ENCODE assay signal across 10 mouse cellular contexts in genomic region chr6:100197102-100197501, GRCm38 (mm10).
A peak's percentile ranks its signal among the peaks of the same experiment; 100 is the strongest.
DNase-seq lines count a peak whose midpoint lies in the region; ATAC-seq and TF ChIP-seq lines count a peak whose summit lies in the region.
"Had no signal": no experiment of that assay in that cellular context is flagged by ENCODE, and none has a peak within 500 bp of the region (broad histone marks: within the 10 kb centered on the region; RNA-seq: fewer than 3 reads in every experiment).

No protein-coding gene starts in this region.

- ATAC-seq in kidney, embryonic 16.5 days (ENCODE audit: low FRiP score, low TSS enrichment) = no peak
- peak; percentile 46 for ATAC-seq in lung, postnatal 0 days

- H3K4me1 ChIP-seq in kidney, embryonic 16.5 days (ENCODE audit: insufficient read depth, low read length) = peaks cover 46% of the 10 kb centered on the region
- H3K4me1 ChIP-seq in lung, postnatal 0 days (ENCODE audit: insufficient read depth, low read depth, low read length) = peaks cover 21% of the 10 kb centered on the region

- H3K4me2 ChIP-seq in kidney, embryonic 16.5 days (replicated peaks; ENCODE audit: low read depth, low read length) = no peak overlapping the region
- no peak overlapping the region for H3K4me2 ChIP-seq in lung, postnatal 0 days (replicated peaks; ENCODE audit: low read depth, low read length)

- H3K27me3 ChIP-seq in kidney, embryonic 16.5 days (ENCODE audit: insufficient read depth, low read length) = no peaks in the 10 kb centered on the region
- no peaks in the 10 kb centered on the region for H3K27me3 ChIP-seq in lung, postnatal 0 days (replicated peaks; ENCODE audit: insufficient read depth, low read length)

- no peak overlapping the region for H3K4me3 ChIP-seq in kidney, embryonic 16.5 days (ENCODE audit: low read length)
- H3K4me3 ChIP-seq in lung, postnatal 0 days (ENCODE audit: low read depth, low read length) = no peak overlapping the region

- no peaks in the 10 kb centered on the region for H3K9me3 ChIP-seq in kidney, embryonic 16.5 days (ENCODE audit: low read length)
- H3K9me3 ChIP-seq in lung, postnatal 0 days (ENCODE audit: low read length) = no peaks in the 10 kb centered on the region

- H3K36me3 ChIP-seq in kidney, embryonic 16.5 days (ENCODE audit: insufficient read depth, low read length) = no peaks in the 10 kb centered on the region
- H3K36me3 ChIP-seq in lung, postnatal 0 days (ENCODE audit: insufficient read depth, low read length) = no peaks in the 10 kb centered on the region

- no peak for TF ChIP-seq EP300 in lung, postnatal 0 days (IDR thresholded peaks at IDR 0.05)

- WGBS in kidney, embryonic 16.5 days = 59% methylated on average over 5 of the region's 5 CpGs
- 46% methylated on average over 5 of the region's 5 CpGs for WGBS in lung, postnatal 0 days

- H3K27ac ChIP-seq in kidney, embryonic 16.5 days (ENCODE audit: low read length) = no peak overlapping the region
- H3K27ac ChIP-seq in lung, postnatal 0 days (ENCODE audit: low read length) = no peak overlapping the region
- H3K27ac ChIP-seq: liver, embryonic 14.5 days had no signal

- TF ChIP-seq CTCF in lung, postnatal 0 days (IDR thresholded peaks at IDR 0.05) = peak; percentile 26

- no peak overlapping the region for H3K9ac ChIP-seq in kidney, embryonic 16.5 days (replicated peaks; ENCODE audit: low read length)
- no peak overlapping the region for H3K9ac ChIP-seq in lung, postnatal 0 days (replicated peaks; ENCODE audit: low read depth)
- H3K9ac ChIP-seq: liver, embryonic 14.5 days had no signal

- DNase-seq in cerebellum, postnatal 25 days = peak; percentile 29 to 34
- DNase-seq in cerebellum, adult 11 months = no peak
- DNase-seq in kidney, postnatal 4 days = peak; percentile 55 to 63
- peak; percentile 52 for DNase-seq in gastrocnemius, adult 18-20 months (ENCODE audit: low spot score)
- peak; percentile 86 for DNase-seq in lung, postnatal 0 days (ENCODE audit: low spot score)
- no peak for DNase-seq in testis, postnatal 14 days (ENCODE audit: low spot score)
- DNase-seq in layer of hippocampus, adult 9-10 months (ENCODE audit: low spot score) = no peak
- DNase-seq: cerebellum, adult 18-20 months had no signal

Comparison
In these comparisons a context has a peak if more than half of its experiments do, and no peak if none do; other contexts are left out.
1. DNase-seq: peak in cerebellum, postnatal 25 days (2 of 2), kidney, postnatal 4 days (2 of 2), gastrocnemius, adult 18-20 months (single experiment) and lung, postnatal 0 days (single experiment); none in cerebellum, adult 11 months (single experiment), testis, postnatal 14 days (single experiment) and layer of hippocampus, adult 9-10 months (single experiment).